Mouse (Mus musculus): ENCODE data around the gene Zfp72. TPM values are rescaled to one million over a fixed set of nuclear protein-coding genes. Genes with fewer than 3 reads are reported as not detected.

Gene Zfp72
- polyA plus RNA-seq (2017; shearing (Covaris generic)), result 3.5 TPM

GRCm38 (mm10) chr13:74390371-74390990 is at the start of gene Zfp72:
Gene Zfp72, minus strand, starts transcription at chr13:74390836.

GRCm38 (mm10) chr13:74399298-74399839 is 8.7 kb upstream of the Zfp72 start, which contains the start of gene Ftl1-ps1:
Gene Ftl1-ps1, plus strand, starts transcription at chr13:74399694.

GRCm38 (mm10) chr13:74363859-74364235 is 26.8 kb downstream of the Zfp72 start, which contains the start of gene Lrrc14b:
Gene Lrrc14b, minus strand, starts transcription at chr13:74364005.

GRCm38 (mm10) chr13:74349566-74350434 is 40.8 kb downstream of the Zfp72 start, which contains the start of the genes Sdha and Ccdc127:
Gene Sdha, minus strand, starts transcription at chr13:74350280.
Gene Ccdc127, plus strand, starts transcription at chr13:74350309.

Other genes starting within 250 kb of the Zfp72 start
- 102 TPM for gene Exoc3, start 182.1 kb downstream of the Zfp72 start, polyA plus RNA-seq (2017; shearing (Covaris generic))
- gene Ahrr, start 98.5 kb downstream of the Zfp72 start, polyA plus RNA-seq (2017; shearing (Covaris generic)), result 0.52 TPM
- gene Pdcd6, start 73.3 kb downstream of the Zfp72 start, polyA plus RNA-seq (2017; shearing (Covaris generic)), result 197 TPM
- gene Sdha, start 40.6 kb downstream of the Zfp72 start, polyA plus RNA-seq (2017; shearing (Covaris generic)), result 395 TPM
- gene Ccdc127, start 40.5 kb downstream of the Zfp72 start, polyA plus RNA-seq (2017; shearing (Covaris generic)), result 39.3 TPM
- not detected for gene Lrrc14b, start 26.8 kb downstream of the Zfp72 start, polyA plus RNA-seq (2017; shearing (Covaris generic))
- gene Ftl1-ps1, start 8.9 kb upstream of the Zfp72 start, polyA plus RNA-seq (2017; shearing (Covaris generic)), result 50.3 TPM
- 25.9 TPM for gene Zfp825, start 103.2 kb upstream of the Zfp72 start, polyA plus RNA-seq (2017; shearing (Covaris generic))
- 152 TPM for gene Erap1, start 248.7 kb upstream of the Zfp72 start, polyA plus RNA-seq (2017; shearing (Covaris generic))

All from inflammation-experienced regulatory T-cells, adult 16 weeks (primary cell).